Mouse (Mus musculus) spleen, adult 2 months (tissue): ENCODE measurements around the gene Vps35l.

Experiments used
- CTCF ChIP-seq: fragments of 200-500 bp; IDR thresholded peaks from 2 replicates; pipeline ENCODE4 v1.5.1; 2011; ENCODE audit warnings: mild to moderate bottlenecking, inconsistent platforms; ENCODE audit not compliant: insufficient read depth, insufficient read length, insufficient replicate concordance; ENCODE audit errors: extremely low read depth
- POLR2A ChIP-seq: fragments of 200-500 bp; IDR thresholded peaks from 2 replicates; pipeline ENCODE4 v1.6.1; 2011; ENCODE audit warnings: low read depth, low read length, inconsistent platforms

DNA sequence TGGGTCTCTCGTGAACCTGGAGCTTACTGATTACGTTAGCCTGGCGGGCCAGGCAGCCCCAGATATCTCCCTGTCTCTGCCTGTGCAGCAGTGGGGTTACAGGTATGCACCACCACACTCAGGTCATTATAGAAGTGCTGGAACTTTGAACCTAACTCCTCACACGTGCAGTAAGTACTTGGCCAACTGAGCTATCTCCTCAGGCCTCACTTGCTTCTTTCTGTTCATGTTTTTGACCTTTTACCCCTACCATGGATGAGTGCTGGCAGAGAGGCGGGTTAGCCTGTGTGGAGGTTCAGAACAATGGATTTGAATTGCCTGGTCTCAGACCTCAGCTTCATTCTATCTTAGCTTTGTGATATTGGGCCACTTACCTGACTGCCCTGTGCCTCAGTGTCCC, 50.3 kb downstream of the Vps35l start:
- TF ChIP-seq CTCF, result no peak
- TF ChIP-seq POLR2A, result no peak
